Mouse (Mus musculus) cerebellum, adult 2 months (tissue): Measurements from ENCODE around the gene Qrich2.

ENCODE experiments used
- CTCF ChIP-seq: fragments of 200-500 bp; IDR thresholded peaks from 2 replicates; pipeline ENCODE4 v1.5.1; 2011; ENCODE audit warnings: low read depth, mild to moderate bottlenecking, control low read depth, low read length, moderate library complexity, borderline replicate concordance; ENCODE audit not compliant: insufficient read depth
- POLR2A ChIP-seq: fragments of 200-500 bp; IDR thresholded peaks from 2 replicates; pipeline ENCODE4 v1.6.1; 2011; ENCODE audit warnings: low read length, control low read depth, borderline replicate concordance; ENCODE audit not compliant: insufficient read depth

DNA sequence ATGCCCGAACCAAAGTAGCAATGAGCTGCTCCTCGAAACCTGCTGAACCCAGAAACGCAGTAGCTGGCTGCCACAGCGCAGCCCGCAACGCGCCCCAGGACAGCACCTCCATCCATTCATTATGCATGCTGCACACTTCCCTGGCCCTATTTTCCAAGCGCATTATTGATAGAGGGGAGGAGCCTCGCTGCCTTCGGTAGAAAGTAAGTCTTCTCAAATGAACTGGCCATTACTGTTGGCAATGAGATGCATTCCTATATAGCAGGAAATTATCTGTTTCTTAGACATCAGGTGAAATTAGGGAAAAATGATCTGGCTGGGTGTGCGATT is 67.7 kb downstream of the Qrich2 start:
- TF ChIP-seq CTCF (no peak), POLR2A (no peak)
